Mouse (Mus musculus): ENCODE results near the gene Prss2. TPM values are rescaled to one million over a fixed set of nuclear protein-coding genes. Genes with fewer than 3 reads are reported as not detected.
"Not testable (repeated sequence)": the region's sequence is repeated elsewhere in the genome, so short reads cannot be mapped to it uniquely, and the experiment has no call there.

Prss2 gene
- polyA plus RNA-seq, 1 experiment from 2014 or later: 14.1 TPM

GRCm38 (mm10) chr6:41560273-41560672 is 38.7 kb downstream of the Prss2 start:
- H3K4me2 ChIP-seq (ENCODE audit: low read length): no peak overlapping the region
- ATAC-seq (replicated peaks; ENCODE audit: low FRiP score, low TSS enrichment, low read depth) (no peak), DNase-seq (ENCODE audit: low spot score) (no peak)
- no peaks in the 10 kb centered on the region for H3K4me1 ChIP-seq (replicated peaks; ENCODE audit: control insufficient read depth, insufficient read depth, low read length)
- 78% methylated on average over 2 of the region's 2 CpGs for WGBS
- H3K36me3 ChIP-seq (ENCODE audit: control insufficient read depth, insufficient read depth, low read length): no peaks in the 10 kb centered on the region
- H3K27ac ChIP-seq (ENCODE audit: low read depth): no peak overlapping the region
- H3K27me3 ChIP-seq (replicated peaks; ENCODE audit: control insufficient read depth, insufficient read depth, low read length): no peaks in the 10 kb centered on the region
- H3K9ac ChIP-seq (ENCODE audit: low read length): no peak overlapping the region
- no peaks in the 10 kb centered on the region for H3K9me3 ChIP-seq (ENCODE audit: control insufficient read depth, low read length)
- H3K4me3 ChIP-seq (ENCODE audit: low read depth, low read length): no peak overlapping the region

- DNase-seq (ENCODE audit: low spot score) (no peak), ATAC-seq (replicated peaks; ENCODE audit: low FRiP score, low TSS enrichment, low read depth) (no peak)
- H3K36me3 ChIP-seq (ENCODE audit: control insufficient read depth, insufficient read depth, low read length): no peaks in the 10 kb centered on the region
- no peaks in the 10 kb centered on the region for H3K27me3 ChIP-seq (replicated peaks; ENCODE audit: control insufficient read depth, insufficient read depth, low read length)
- no peak overlapping the region for H3K4me3 ChIP-seq (ENCODE audit: low read depth, low read length)
- no peak overlapping the region for H3K9ac ChIP-seq (ENCODE audit: low read length)
- H3K9me3 ChIP-seq (ENCODE audit: control insufficient read depth, low read length): no peaks in the 10 kb centered on the region
- H3K4me2 ChIP-seq (ENCODE audit: low read length): peak overlapping the region; percentile 5; the same call in 1 of the 2 replicates
- no peak overlapping the region for H3K27ac ChIP-seq (ENCODE audit: low read depth)
- 85% methylated on average over 4 of the region's 4 CpGs for WGBS
- no peaks in the 10 kb centered on the region for H3K4me1 ChIP-seq (replicated peaks; ENCODE audit: control insufficient read depth, insufficient read depth, low read length)
These were observed 41.0 kb downstream of the Prss2 start for GRCm38 (mm10) chr6:41562598-41562997.

GRCm38 (mm10) chr6:41563104-41563951 is 41.7 kb downstream of the Prss2 start:
- H3K4me2 ChIP-seq (ENCODE audit: low read length); ATAC-seq (replicated peaks; ENCODE audit: low FRiP score, low TSS enrichment, low read depth); H3K27me3 ChIP-seq (replicated peaks; ENCODE audit: control insufficient read depth, insufficient read depth, low read length); H3K4me1 ChIP-seq (replicated peaks; ENCODE audit: control insufficient read depth, insufficient read depth, low read length); H3K27ac ChIP-seq (ENCODE audit: low read depth); H3K4me3 ChIP-seq (ENCODE audit: low read depth, low read length); H3K9me3 ChIP-seq (ENCODE audit: control insufficient read depth, low read length); DNase-seq (ENCODE audit: low spot score); H3K36me3 ChIP-seq (ENCODE audit: control insufficient read depth, insufficient read depth, low read length); H3K9ac ChIP-seq (ENCODE audit: low read length): not testable (repeated sequence)
- WGBS: 53% methylated on average over 4 of the region's 23 CpGs

GRCm38 (mm10) chr6:41565261-41565660 is 43.7 kb downstream of the Prss2 start:
- no peak overlapping the region for H3K9ac ChIP-seq (ENCODE audit: low read length)
- no peak overlapping the region for H3K27ac ChIP-seq (ENCODE audit: low read depth)
- no peaks in the 10 kb centered on the region for H3K27me3 ChIP-seq (replicated peaks; ENCODE audit: control insufficient read depth, insufficient read depth, low read length)
- H3K36me3 ChIP-seq (ENCODE audit: control insufficient read depth, insufficient read depth, low read length): no peaks in the 10 kb centered on the region
- no peaks in the 10 kb centered on the region for H3K4me1 ChIP-seq (replicated peaks; ENCODE audit: control insufficient read depth, insufficient read depth, low read length)
- no peaks in the 10 kb centered on the region for H3K9me3 ChIP-seq (ENCODE audit: control insufficient read depth, low read length)
- no peak for DNase-seq (ENCODE audit: low spot score)
- H3K4me2 ChIP-seq (ENCODE audit: low read length): no peak overlapping the region
- no peak overlapping the region for H3K4me3 ChIP-seq (ENCODE audit: low read depth, low read length)
- no peak for ATAC-seq (replicated peaks; ENCODE audit: low FRiP score, low TSS enrichment, low read depth)
- WGBS: 79% methylated on average over 1 of the region's 1 CpGs

- WGBS: 85% methylated on average over 4 of the region's 4 CpGs
- no peaks in the 10 kb centered on the region for H3K9me3 ChIP-seq (ENCODE audit: control insufficient read depth, low read length)
- no peak overlapping the region for H3K4me2 ChIP-seq (ENCODE audit: low read length)
- no peak overlapping the region for H3K9ac ChIP-seq (ENCODE audit: low read length)
- no peak overlapping the region for H3K4me3 ChIP-seq (ENCODE audit: low read depth, low read length)
- ATAC-seq (replicated peaks; ENCODE audit: low FRiP score, low TSS enrichment, low read depth): no peak
- DNase-seq (ENCODE audit: low spot score): no peak
- H3K27me3 ChIP-seq (replicated peaks; ENCODE audit: control insufficient read depth, insufficient read depth, low read length): no peaks in the 10 kb centered on the region
- H3K4me1 ChIP-seq (replicated peaks; ENCODE audit: control insufficient read depth, insufficient read depth, low read length): no peaks in the 10 kb centered on the region
- H3K27ac ChIP-seq (ENCODE audit: low read depth): no peak overlapping the region
- no peaks in the 10 kb centered on the region for H3K36me3 ChIP-seq (ENCODE audit: control insufficient read depth, insufficient read depth, low read length)
These were observed 45.4 kb downstream of the Prss2 start for GRCm38 (mm10) chr6:41566965-41567364.

DNA sequence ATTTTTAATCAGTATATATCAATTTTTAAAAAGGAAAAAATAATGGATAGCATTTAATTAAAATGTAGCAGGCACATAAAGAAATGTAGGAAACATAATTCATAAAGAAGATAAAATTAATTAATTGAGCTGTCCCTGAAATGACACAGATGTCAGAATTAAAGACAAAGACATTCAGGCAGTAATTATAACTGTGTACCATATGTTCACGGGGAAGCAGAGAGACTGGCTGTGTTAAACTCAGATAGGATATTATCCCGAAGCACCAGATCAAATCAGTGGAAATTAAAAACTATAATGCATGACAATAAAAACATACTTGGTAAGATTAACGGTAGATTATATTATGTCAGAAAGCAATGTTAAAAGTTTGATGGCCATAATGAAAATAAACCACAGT is 47.5 kb downstream of the Prss2 start:
- ATAC-seq (replicated peaks; ENCODE audit: low FRiP score, low TSS enrichment, low read depth) (no peak), DNase-seq (ENCODE audit: low spot score) (no peak)
- Histone ChIP-seq H3K9ac (ENCODE audit: low read length) (no peak overlapping the region), H3K27ac (ENCODE audit: low read depth) (no peak overlapping the region), H3K9me3 (ENCODE audit: control insufficient read depth, low read length) (no peaks in the 10 kb centered on the region), H3K36me3 (ENCODE audit: control insufficient read depth, insufficient read depth, low read length) (no peaks in the 10 kb centered on the region), H3K4me3 (ENCODE audit: low read depth, low read length) (no peak overlapping the region), H3K27me3 (replicated peaks; ENCODE audit: control insufficient read depth, insufficient read depth, low read length) (no peaks in the 10 kb centered on the region), H3K4me2 (ENCODE audit: low read length) (no peak overlapping the region), H3K4me1 (replicated peaks; ENCODE audit: control insufficient read depth, insufficient read depth, low read length) (no peaks in the 10 kb centered on the region)
- 85% methylated on average over 3 of the region's 3 CpGs for WGBS

Other genes with a start within 250 kb of the Prss2 start
- 0.58 TPM in 1 of 2 replicates, not detected in the other for gene Try4, start 219.5 kb upstream of the Prss2 start, polyA plus RNA-seq (2014; fragmentation: Nextera tagmentation; extraction: Ambion mirVana)
- gene Try5, start 204.9 kb upstream of the Prss2 start, polyA plus RNA-seq (2014; fragmentation: Nextera tagmentation; extraction: Ambion mirVana): 15.8 TPM in 1 of 2 replicates, not detected in the other
- gene Try10, start 167.7 kb upstream of the Prss2 start, polyA plus RNA-seq (2014; fragmentation: Nextera tagmentation; extraction: Ambion mirVana): 22.4 TPM in 1 of 2 replicates, not detected in the other
- 4.9 TPM in 1 of 2 replicates, not detected in the other for gene Prss3, start 144.1 kb upstream of the Prss2 start, polyA plus RNA-seq (2014; fragmentation: Nextera tagmentation; extraction: Ambion mirVana)
- 4.8 TPM in 1 of 2 replicates, not detected in the other for gene Gm5771, start 129.4 kb upstream of the Prss2 start, polyA plus RNA-seq (2014; fragmentation: Nextera tagmentation; extraction: Ambion mirVana)
- 6.2 TPM in 1 of 2 replicates, not detected in the other for gene Gm10334, start 75.6 kb upstream of the Prss2 start, polyA plus RNA-seq (2014; fragmentation: Nextera tagmentation; extraction: Ambion mirVana)
- gene Prss1, start 62.9 kb upstream of the Prss2 start, polyA plus RNA-seq (2014; fragmentation: Nextera tagmentation; extraction: Ambion mirVana): 23.9 TPM in 1 of 2 replicates, not detected in the other
- 7.3 and 8.6 TPM in 2 replicates for gene Ephb6, start 83.7 kb downstream of the Prss2 start, polyA plus RNA-seq (2014; fragmentation: Nextera tagmentation; extraction: Ambion mirVana)
- 0.30 and 0.58 TPM in 2 replicates for gene Trpv6, start 114.6 kb downstream of the Prss2 start, polyA plus RNA-seq (2014; fragmentation: Nextera tagmentation; extraction: Ambion mirVana)
- 0.08 TPM in 1 of 2 replicates, not detected in the other for gene Trpv5, start 159.0 kb downstream of the Prss2 start, polyA plus RNA-seq (2014; fragmentation: Nextera tagmentation; extraction: Ambion mirVana)
- gene Llcfc1, start 162.6 kb downstream of the Prss2 start, polyA plus RNA-seq (2014; fragmentation: Nextera tagmentation; extraction: Ambion mirVana): not detected in 2 replicates
- gene Kel, start 182.6 kb downstream of the Prss2 start, polyA plus RNA-seq (2014; fragmentation: Nextera tagmentation; extraction: Ambion mirVana): 0.64 and 1.7 TPM in 2 replicates